Mouse (Mus musculus) heart, adult 2 months (tissue): ENCODE data around the gene Slc35d1.

ENCODE experiments used
- CTCF ChIP-seq: fragments of 200-600 bp; IDR thresholded peaks from 2 replicates; pipeline ENCODE4 v1.8.1; 2022; ENCODE audit warnings: antibody characterized with exemption, mild to moderate bottlenecking, moderate library complexity
- POLR2A ChIP-seq: fragments of 200-500 bp; IDR thresholded peaks from 2 replicates; pipeline ENCODE4 v1.6.1; 2011; ENCODE audit warnings: mild to moderate bottlenecking, low read depth, low read length, control low read depth; ENCODE audit not compliant: insufficient read depth

- TF ChIP-seq POLR2A = no peak
- TF ChIP-seq CTCF = no peak
Measured at GRCm38 (mm10) chr4:103222854-103223253, 7.9 kb upstream of the Slc35d1 start.
